Mouse (Mus musculus): ENCODE measurements around the gene A630023A22Rik.

Gene A630023A22Rik

DNA sequence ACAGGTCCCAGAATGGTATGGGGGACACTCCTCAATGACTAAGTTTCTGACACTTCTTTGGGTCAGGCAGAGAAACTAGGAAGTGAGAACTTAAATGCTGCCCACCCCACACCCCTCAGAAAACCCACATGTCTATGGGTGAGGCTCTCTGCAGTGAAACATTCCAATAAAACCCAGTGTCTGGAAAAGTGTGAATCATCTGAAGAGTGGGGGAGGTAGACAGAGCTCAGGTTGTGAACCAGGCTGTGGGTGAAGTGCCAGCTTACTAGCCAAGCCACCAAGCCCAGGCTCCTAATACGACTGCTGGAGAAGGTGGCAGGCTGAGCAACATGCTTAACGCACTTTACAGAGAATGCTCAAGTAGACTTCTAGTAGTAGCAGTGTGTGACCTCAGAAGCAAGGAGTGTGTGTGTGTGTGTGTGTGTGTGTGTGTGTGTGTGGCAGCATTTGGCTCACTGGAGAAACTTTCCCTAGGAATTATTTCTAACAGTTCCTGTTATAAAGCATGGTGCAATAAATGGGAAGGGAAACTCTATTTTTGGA, 14.6 kb downstream of the A630023A22Rik start:
- no peak for DNase-seq (ENCODE audit: low spot score in 2 of 2)

DNA sequence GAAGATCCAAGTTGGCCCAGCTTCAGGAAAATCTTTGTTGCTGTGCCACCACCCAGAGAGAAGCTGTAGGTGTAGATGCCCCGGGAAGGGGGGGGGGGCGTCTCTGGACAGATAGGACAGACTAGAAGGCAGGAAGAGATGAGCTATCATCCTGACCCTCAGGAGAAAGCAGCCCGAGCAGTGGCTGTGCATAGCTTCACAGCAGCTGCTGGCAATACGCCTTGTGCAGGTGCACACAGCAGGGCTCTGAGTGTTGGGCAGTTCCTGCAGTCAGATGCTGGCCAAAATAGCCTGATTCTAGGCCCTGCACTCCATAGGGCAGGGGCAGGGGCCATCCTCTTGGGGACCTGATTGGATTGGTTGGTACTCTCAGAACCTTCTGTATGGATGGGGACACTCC, 15.7 kb downstream of the A630023A22Rik start:
- no peak for DNase-seq (ENCODE audit: low spot score in 2 of 2)

DNA sequence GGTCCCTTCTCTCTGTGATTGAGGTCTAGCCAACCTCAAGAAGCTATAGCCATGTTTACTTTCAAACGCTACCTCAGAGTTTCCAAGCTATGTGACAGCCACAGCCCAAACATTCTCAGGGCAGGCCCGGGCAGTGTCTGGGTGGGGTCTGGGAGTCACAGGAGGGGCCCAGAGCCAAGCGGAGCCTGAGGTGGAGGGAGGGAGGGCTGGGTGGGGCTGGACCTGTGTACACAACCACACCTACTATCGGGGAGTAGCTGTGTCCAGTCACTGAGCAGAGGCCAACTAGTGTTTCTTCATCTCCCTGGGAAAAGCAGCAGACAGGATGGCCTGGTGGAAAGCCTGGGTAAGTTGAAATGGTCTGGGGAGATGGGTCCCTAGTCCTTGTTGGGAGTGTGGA, 16.8 kb downstream of the A630023A22Rik start, which contains the start of gene Anxa8:
Anxa8 (plus strand) TSS at position 251 of the 400 bp plus-strand sequence.
- no peak for DNase-seq (ENCODE audit: low spot score in 2 of 2)

DNA sequence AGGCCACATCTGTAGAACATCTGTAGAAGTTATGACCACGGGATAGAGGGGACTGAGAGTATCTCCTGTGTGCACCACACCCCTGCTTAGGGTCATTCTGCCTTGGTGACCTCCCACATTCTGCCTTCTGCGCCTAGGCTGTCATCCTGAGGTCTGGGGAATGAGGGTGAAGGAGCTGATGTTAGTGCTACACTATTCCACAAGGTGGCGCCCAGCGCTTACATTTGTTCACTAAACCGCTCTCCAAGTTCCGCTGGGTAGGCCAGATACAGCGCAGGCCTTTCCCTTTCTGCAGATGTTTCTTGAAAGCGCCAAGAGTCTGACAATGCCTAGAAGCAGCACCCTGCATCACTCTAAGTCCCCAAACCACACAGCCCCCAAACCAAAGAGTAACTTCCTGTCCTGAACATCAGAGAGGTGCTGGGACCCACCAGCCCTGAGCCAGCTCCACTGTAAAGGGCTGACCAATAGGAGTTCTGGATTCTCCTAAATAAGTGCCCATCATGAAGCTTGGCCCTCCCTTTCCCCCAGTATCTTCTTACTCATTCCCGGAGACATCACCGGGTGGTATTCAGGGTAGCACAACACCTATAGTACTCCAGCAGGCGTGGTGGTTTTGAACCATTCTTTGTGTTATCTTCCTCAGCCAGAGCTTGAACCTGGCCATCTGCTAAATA, 22.1 kb downstream of the A630023A22Rik start:
- peak; percentile 28 to 34 for DNase-seq (ENCODE audit: low spot score in 2 of 2)

DNA sequence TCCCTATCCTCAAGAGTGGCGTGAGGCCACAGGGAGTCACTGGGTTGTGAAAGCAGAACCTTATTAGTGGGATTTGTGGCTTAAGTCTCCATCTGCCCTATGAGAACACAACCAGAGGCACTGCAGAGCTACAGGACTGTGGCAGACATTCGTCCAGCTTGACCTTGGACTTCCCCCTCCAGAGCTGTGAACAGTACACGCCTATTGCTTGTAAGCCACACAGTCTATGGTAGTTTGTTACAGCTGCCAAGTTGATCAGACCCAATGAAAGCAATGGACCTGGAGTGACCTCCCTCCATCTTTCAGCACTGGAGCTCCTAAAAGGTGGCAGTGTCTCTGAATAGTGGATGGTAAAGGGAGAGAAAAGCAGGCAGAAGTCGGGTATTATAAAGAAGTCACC, 24.3 kb downstream of the A630023A22Rik start:
- no peak for DNase-seq (ENCODE audit: low spot score in 2 of 2)

DNA sequence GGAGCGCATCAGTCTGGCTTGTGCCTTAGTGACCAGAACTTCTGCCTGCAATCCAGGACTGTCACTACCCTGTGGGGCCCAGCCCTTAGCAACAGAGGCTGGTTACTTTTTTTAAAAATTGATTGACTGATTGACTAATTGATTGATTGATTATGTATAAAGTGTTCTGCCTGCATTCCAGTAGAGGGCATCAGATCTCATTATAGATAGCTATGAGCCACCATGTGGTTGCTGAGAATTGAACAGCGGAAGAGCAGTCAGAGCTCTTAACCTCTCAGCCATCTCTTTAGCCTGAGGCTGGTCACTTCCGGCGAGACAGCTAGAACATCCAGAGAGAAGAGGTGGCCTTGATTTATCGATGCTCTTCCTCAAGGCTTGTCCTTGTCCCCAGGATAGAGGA, 25.3 kb downstream of the A630023A22Rik start:
- no peak for DNase-seq (ENCODE audit: low spot score in 2 of 2)

DNA sequence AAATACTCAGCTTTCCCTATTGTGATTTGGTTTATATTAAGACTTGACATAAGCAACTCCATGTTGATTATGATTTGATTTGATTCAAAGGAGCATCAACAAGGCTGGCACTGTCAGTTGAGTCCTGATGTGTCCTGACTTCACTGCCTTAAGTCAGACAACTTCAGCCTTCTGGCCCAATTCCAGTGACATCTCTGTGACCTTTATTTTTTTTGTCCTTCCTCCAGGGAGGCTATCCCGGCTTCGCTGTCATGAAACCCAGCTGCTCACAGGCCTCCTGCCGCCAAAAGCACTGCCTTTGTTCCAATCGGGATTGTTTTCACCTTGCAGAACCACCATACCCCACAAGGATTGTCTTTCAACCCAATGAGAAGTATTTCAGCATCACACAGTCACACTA, 27.2 kb downstream of the A630023A22Rik start:
- no peak for DNase-seq (ENCODE audit: low spot score in 2 of 2)

DNA sequence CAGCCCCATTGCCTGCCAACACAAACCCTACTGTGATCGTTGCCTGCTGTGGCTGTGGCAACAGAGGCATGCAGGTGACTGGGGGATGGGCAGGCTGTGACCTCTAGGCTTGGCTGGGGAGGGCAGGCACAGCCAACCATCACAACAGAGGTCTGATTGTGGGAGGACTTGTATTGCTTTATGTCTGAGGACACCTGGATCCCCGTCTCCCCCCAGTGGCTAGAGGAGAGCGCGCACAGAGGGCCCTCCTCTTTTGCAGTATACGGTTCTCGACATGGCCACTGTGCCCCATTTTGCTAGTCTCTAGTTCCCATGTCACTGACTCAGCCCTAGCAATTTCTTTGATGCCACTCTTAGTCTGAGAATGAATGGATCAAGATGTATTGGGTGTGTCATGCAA, 30.9 kb downstream of the A630023A22Rik start:
- no peak for DNase-seq (ENCODE audit: low spot score in 2 of 2)

DNA sequence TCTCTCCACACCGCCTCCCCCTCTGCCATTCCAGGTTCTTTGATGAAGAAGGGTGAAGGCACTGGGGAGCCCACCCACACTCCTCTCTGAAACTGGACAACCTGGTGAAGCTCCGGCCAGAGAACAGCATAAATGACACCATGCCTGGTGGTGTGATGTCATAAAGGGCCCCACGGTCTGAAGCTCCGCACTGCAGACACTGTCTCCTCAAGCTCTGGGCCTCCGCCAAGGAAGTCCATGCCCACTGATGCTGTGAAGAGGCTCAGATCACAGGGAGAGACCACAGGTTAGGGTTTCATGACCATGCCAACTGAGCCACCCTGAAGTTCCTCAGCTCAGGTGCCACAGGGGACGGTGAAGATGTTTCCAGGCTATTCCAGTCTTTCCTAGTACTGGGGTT, 50.0 kb downstream of the A630023A22Rik start, which contains the start of gene Antxrl:
Antxrl (plus strand) TSS at position 192 of the 400 bp plus-strand sequence.
- DNase-seq (ENCODE audit: low spot score in 2 of 2) = no peak

DNA sequence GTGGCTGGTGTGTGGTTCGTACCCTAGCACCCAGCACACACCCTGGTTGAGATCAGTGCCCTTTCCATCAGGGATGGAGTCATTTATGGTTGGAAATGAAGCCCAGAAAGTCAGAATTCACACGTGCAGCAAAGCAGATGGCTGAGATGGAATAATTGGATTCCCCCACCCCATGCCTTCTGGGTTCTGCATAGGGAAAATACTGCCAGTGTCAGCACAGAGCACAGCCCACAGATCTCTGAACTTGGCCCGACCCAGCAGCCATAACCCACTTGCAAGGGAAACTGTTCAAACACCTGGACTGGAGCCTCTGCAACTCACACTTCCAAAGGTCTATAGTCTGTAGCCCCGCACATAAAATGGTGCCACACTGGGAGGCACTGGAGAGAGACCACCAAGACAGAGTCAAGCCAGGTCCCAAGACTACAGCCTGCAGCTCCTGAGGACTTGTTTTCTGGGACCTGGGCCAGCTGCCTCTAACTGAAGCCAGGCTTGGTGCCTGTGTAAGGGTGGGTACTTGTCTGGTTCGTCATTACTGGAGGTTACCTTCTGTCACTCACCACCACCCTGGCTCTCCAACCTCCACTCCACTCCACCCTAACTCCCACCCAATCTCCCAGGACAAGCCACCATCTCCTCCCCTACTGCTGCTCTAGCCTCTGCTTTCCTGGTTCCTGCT, 52.3 kb downstream of the A630023A22Rik start:
- no peak for DNase-seq (ENCODE audit: low spot score in 2 of 2)

DNA sequence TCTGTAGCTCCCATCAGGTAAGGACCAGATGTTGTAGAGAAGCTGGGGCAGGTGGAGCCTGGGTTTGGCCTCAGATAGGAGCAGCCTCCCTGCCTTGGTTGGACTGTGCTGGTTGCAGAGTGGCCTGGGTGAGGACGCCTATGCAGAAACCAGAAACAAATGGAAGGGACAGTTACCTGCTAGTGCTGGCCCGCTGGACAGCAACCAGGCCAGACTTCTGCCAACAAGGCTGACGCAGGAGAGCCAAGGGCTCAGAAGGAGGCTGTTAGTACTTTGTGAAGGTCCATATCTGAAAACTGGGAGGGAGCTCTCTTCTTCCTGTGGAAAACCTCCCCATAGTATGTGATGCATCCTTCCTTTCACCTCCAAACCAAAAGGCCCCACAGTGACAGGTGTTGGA, 59.2 kb downstream of the A630023A22Rik start:
- no peak for DNase-seq (ENCODE audit: low spot score in 2 of 2)

DNA sequence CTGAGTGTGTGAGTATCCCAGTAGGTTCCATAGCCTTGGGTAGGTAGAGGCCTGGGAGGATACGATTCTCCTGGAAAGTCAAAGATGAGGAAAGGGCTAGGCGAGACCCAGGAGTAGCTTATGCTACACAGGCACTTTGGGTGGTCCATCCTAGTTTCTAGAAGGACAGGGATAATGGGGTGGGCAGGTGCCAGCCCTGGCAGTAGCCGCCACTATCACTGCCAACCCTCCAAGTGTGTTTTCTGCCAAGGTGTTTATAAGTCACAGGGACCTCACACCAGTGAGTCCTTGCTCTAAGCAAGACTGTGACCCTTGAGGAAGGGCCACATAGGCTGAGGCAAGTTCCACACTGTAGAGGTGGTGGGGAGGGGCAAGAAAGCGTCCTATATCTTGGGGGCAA, 61.3 kb downstream of the A630023A22Rik start:
- DNase-seq (ENCODE audit: low spot score in 2 of 2) = no peak

DNA sequence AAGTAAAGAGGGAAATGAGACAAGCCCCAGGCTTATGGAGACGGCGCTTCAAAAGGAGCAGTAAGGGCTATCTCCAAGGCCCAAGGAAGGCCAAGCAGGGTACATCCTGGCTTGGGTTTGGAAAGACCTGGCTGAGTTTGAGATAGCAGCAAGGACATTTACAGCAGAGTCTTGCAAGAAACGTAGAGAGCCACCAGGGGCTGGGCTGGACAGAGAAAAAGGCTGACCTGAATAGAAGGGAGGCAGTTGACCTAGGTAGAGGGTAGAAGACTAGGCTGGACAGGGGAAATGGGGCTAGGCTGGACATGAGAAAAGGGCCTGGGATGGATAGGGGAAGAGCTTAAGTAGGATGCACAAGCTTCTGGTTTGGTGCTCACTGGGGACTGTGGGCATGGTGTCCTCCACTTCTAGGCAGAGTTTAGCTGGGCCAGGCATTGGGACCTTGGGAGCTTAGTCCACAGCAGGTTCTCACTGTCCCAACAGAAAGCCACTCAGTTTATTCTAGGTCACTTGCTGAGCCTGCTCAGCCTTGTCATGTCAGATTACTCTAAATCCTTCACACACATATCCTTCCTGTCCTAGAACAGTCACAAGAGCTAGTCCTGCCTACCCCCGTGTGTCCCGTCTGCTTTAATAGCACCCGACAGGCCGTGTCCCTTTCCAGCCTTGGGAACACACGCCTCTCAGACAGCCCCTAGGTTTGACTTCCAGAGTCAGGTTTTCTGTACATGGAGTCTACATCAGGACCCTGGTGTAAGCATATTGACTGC, 68.5 kb downstream of the A630023A22Rik start:
- DNase-seq (ENCODE audit: low spot score in 2 of 2) = no peak

DNA sequence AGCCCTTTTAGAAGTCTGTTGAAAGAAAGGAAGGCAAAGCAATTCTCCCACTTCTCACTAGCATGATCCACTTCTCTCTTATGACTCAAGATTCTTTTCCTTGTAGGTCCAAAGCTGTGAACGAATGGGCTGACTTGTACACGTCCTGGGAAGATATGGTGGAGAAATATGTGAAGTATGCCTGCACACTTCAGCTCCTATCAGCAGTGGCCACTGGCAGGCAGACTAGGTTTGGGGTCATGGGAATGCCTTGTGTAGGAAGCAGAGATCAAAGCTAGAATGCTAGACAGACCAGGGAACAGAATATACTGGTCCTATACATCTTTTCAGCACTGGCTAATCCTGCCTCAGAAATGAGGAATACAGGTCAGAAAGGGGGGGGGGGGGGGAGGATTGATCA, 75.8 kb downstream of the A630023A22Rik start:
- DNase-seq (ENCODE audit: low spot score in 2 of 2) = no peak

DNA sequence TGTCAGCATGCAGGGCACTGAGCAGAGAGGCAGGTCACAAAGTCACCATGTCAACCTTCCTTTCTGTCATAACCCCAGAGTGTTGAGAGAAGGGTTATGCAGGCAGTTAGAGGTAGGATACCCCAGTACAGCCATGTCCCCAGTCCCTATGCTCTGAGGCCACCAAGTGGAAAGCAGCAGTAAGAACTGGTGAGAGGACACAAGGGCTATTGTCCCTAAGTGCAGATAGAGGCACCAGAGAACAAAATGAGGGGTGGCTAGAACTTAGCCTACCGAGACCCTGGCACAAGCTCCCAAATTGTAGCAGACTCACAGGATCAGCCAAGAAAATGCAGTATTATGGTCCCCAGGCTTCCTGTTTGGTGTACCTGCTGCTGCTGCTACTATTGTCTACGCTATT, 85.6 kb downstream of the A630023A22Rik start:
- no peak for DNase-seq (ENCODE audit: low spot score in 2 of 2)

DNA sequence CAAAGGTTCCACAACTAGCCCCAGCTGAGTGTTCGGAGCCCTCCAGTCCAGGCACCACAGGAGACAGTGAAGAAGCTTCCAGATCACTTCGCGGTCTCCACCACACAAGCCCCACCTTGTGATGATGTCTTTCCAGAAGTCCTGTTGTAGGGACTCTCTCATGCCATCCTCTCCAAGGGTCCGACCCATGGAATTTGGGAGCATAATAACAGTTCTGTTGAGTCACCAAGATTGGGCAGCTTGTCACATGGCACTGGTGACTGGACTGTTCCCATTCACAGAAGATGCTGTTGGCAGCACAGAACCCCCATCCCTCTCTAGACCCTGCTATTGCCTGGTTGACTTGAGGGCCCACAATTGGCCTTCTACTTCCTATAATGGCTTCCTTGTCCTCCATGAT, 86.2 kb downstream of the A630023A22Rik start, which contains the start of gene Gm5460:
Gm5460 (plus strand) TSS at position 378 of the 400 bp plus-strand sequence.
- no peak for DNase-seq (ENCODE audit: low spot score in 2 of 2)

DNA sequence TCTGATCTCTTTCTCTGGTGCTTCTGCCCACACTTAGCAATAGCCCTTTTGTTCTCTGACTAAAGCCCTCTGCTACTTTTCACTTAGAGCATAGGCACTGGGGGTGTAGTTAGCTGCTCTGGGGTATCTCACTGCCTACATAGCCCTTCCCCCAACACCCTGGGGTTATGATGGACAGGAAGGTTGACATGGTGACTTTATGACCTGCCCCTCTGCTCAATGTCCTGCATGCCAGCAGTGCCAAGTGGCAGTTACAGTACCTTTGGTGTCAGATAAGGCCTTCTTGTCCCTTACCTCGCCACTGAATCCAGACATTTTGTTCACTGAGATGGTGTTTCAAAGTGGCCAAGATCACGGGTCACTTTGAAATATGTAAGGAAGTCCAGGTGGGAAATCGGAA, 87.5 kb downstream of the A630023A22Rik start, which contains the start of gene Gm30083:
Gm30083 (minus strand) TSS at position 120 of the 400 bp plus-strand sequence.
- no peak for DNase-seq (ENCODE audit: low spot score in 2 of 2)

DNA sequence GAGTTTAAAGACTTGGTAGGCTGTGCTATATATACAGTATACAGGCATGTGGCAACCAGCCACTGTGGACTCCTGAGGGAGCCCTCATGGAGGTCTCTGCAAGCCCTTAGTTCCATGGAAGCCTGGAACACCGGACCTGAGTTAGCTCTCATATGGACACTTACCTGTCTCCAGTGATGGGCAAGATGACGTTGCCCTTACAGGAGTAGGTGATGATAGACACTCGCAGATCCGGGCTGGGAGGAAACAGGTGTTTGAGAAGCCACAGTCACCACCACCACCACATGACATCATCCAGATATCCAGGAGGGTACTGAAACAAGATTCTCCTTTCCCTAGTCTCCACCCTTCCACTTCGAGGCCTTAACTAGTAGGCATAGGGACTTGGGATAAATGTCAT, 100.2 kb downstream of the A630023A22Rik start:
- no peak for DNase-seq (ENCODE audit: low spot score in 2 of 2)

DNA sequence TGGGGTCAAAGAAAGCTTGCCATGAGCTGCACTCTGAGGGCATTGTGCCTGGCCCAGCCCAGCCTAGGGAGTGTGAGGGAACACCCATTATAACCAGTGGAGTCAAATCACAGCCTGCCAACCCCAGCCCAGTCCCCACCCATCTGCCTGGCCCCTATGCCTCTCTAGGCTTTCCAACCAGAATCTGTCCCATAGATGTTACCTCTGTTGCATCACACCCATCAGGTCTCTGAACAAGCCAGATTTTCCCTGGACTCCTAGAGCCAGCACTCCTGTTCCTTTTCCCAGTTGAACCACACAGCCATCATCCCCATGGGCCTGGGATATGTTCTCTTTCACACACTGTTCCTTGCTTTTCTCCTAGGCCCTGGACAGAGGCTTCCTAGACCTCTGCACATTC, 101.1 kb downstream of the A630023A22Rik start:
- no peak for DNase-seq (ENCODE audit: low spot score in 2 of 2)

Data from natural killer cell, adult 2 months (primary cell).